Mouse (Mus musculus) forebrain, embryonic 16.5 days (tissue): ENCODE results near the gene Tank. TPM values are rescaled to one million over a fixed set of nuclear protein-coding genes. Genes with fewer than 3 reads are reported as not detected.

Source experiments
- ATAC-seq: fragments of 200-750 bp; cut with Nextera tagmentation; 2 replicates; pipeline ENCODE4 v1.8.0; 2017; ENCODE audit warnings: mild to moderate bottlenecking, moderate library complexity
- H3K27ac ChIP-seq: fragments of 300-500 bp; sonication (generic); 2 replicates; pipeline ENCODE4 v1.5.1; 2014; ENCODE audit warnings: low read length, control low read depth
- H3K27me3 ChIP-seq: fragments of 300-500 bp; sonication (generic); replicated peaks from 2 replicates; pipeline ENCODE4 v1.6.1; 2014; ENCODE audit warnings: low read length; ENCODE audit not compliant: control insufficient read depth, insufficient read depth
- H3K36me3 ChIP-seq: fragments of 300-500 bp; sonication (generic); 2 replicates; pipeline ENCODE4 v1.6.1; 2014; ENCODE audit not compliant: control insufficient read depth, insufficient read depth
- H3K4me1 ChIP-seq: fragments of 300-500 bp; sonication (generic); replicated peaks from 2 replicates; pipeline ENCODE4 v1.6.1; 2014; ENCODE audit warnings: low read length; ENCODE audit not compliant: control insufficient read depth, insufficient read depth
- H3K4me2 ChIP-seq: fragments of 300-500 bp; sonication (generic); 2 replicates; pipeline ENCODE4 v1.6.1; 2014; ENCODE audit warnings: mild to moderate bottlenecking, low read length, control low read depth
- H3K4me3 ChIP-seq: fragments of 300-500 bp; sonication (generic); replicated peaks from 2 replicates; pipeline ENCODE4 v1.5.1; 2014; ENCODE audit warnings: mild to moderate bottlenecking, low read length, control low read depth
- H3K9ac ChIP-seq: fragments of 300-500 bp; sonication (generic); replicated peaks from 2 replicates; pipeline ENCODE4 v1.6.1; 2014; ENCODE audit warnings: low read depth, low read length, control low read depth
- H3K9me3 ChIP-seq: fragments of 300-500 bp; sonication (generic); 2 replicates; pipeline ENCODE4 v1.6.1; 2016; ENCODE audit warnings: low read length; ENCODE audit not compliant: control insufficient read depth
- WGBS: fragments of 180-500 bp; shearing (Covaris S2); extraction: QIAGEN DNeasy Blood & Tissue Kit; methylation state at CpG from one replicate; pipeline ENCODE4 v1.1.7; 2014; 5-methylcytosine and 5-hydroxymethylcytosine counted together
- polyA plus RNA-seq: library from polyadenylated mRNA; unstranded; fragments of >200 nt; fragmentation: Nextera tagmentation; extraction: Ambion mirVana; gene quantifications from 2 replicates; pipeline ENCODE4 v1.2.1, GENCODE M21; 2015

Gene Tank
- polyA plus RNA-seq, 1 experiment from 2014 or later: 30.0 TPM

DNA sequence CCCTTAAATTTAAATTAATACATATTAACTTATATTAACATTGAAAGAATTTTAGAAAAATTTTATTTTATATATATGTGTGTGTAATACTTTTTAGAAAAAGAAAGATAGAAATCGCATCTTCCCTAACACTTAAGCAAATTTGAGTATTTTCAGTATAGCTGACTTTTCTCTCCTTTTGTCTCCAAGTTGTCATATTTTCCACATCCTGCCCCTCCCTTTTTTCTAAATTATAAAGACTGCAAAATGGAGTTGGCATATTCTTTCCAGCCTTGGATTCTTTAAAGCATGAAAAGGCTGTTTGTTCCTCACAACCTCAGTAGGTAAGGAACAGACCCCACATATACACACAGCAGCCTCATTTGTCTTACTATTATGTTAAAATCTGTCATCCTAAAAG is 56.7 kb downstream of the Tank start:
- Histone ChIP-seq H3K27ac (no peak overlapping the region), H3K4me1 (no peaks in the 10 kb centered on the region), H3K36me3 (no peaks in the 10 kb centered on the region), H3K9ac (no peak overlapping the region), H3K4me3 (no peak overlapping the region), H3K27me3 (no peaks in the 10 kb centered on the region), H3K9me3 (no peaks in the 10 kb centered on the region), H3K4me2 (no peak overlapping the region)
- no peak for ATAC-seq
- WGBS: 100% methylated on average over 1 of the region's 1 CpGs

DNA sequence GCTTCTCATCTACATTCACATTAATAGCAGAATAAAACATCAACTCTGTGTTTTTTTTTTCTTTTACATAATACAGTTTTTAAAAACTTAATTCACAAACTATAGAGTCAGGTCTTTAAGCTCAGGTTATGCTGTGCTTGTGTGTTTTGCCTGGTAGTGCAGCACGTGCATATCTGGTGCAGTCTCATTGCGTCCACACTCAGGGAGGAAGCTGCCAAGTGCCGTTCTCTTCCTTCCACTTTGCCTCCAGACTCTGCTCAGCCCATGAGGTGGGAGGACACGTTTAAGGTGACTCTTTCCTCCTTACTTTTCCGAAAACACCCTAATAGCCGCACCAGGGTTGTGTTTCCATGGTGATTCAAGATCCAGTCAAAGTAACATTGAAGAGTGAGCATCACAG is 59.8 kb downstream of the Tank start:
- WGBS: 74% methylated on average over 6 of the region's 6 CpGs
- no peaks in the 10 kb centered on the region for H3K36me3 ChIP-seq
- H3K27ac ChIP-seq: no peak overlapping the region
- H3K4me3 ChIP-seq: no peak overlapping the region
- H3K27me3 ChIP-seq: no peaks in the 10 kb centered on the region
- no peaks in the 10 kb centered on the region for H3K4me1 ChIP-seq
- no peak for ATAC-seq
- H3K4me2 ChIP-seq: no peak overlapping the region
- no peaks in the 10 kb centered on the region for H3K9me3 ChIP-seq
- H3K9ac ChIP-seq: no peak overlapping the region

DNA sequence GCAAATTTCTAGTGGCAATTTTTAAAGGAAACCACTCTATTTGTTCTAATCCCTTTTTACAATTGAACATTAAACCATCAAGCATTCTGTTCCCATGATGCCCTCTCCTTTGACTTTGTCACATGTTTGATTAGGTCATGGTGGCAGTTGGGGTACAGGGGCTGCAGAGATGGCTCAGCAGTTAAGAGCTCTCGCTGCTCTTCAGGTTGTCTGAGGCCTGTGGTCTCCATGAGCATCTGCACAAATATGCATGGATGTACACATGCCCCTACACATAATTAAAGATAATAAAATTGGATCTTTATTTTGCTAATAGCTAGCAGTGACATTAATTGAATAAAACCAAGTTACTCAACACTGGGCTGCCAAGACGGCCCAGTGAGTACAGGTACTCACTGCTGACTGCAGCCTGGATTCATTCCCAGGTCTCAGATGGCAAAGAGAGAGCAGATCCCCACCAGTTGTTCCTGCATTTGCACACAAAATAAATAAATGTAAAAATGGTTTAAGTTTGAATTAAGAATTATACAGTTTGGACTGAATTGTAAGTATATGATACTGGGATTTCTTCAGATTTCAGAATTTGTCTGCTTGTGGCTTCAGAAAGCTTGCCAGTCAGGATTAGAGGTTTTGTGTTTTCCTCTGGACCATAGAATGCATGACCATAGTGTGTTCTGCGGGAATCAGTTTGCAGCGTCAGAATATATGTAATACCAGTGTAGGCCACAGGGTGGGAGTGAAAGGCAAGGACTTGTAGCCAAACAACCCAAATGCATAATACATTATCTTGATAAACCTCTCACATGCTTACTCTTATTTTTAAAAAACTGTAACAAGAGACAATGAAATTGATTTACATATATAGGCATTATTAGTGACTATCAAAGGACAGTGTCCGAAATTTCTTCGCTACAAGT is 64.3 kb downstream of the Tank start:
- Histone ChIP-seq H3K4me3 (no peak overlapping the region), H3K27me3 (no peaks in the 10 kb centered on the region), H3K4me2 (no peak overlapping the region), H3K4me1 (no peaks in the 10 kb centered on the region), H3K36me3 (no peaks in the 10 kb centered on the region), H3K27ac (no peak overlapping the region), H3K9ac (no peak overlapping the region), H3K9me3 (no peaks in the 10 kb centered on the region)
- WGBS: 51% methylated on average over 6 of the region's 6 CpGs
- ATAC-seq: peak; percentile 86

DNA sequence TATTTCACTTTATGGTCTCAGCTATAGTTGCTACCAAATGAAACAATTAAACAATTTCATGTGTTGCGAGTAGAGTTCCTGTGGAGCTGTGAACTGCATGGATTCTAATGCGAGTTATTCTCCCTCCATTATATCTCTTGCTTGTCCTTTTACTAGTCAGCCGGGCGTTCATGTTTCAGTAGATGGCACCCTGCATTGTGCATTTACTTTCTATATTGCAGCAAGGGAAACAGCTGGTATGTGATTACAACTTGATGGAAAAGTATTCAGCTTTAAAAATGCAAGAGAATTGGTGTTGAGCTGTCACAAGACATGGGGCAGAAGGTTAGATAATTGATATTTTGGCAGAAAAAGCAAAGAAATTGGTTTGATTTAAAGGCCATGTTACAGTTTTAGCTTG is 72.8 kb downstream of the Tank start:
- peaks cover 11% of the 10 kb centered on the region for H3K4me1 ChIP-seq
- H3K36me3 ChIP-seq: no peaks in the 10 kb centered on the region
- 50% methylated on average over 4 of the region's 4 CpGs for WGBS
- no peaks in the 10 kb centered on the region for H3K9me3 ChIP-seq
- H3K9ac ChIP-seq: no peak overlapping the region
- no peaks in the 10 kb centered on the region for H3K27me3 ChIP-seq
- ATAC-seq: no peak
- no peak overlapping the region for H3K4me3 ChIP-seq
- H3K4me2 ChIP-seq: no peak overlapping the region
- H3K27ac ChIP-seq: peak overlapping the region; percentile 53; the same call in 1 of the 2 replicates

DNA sequence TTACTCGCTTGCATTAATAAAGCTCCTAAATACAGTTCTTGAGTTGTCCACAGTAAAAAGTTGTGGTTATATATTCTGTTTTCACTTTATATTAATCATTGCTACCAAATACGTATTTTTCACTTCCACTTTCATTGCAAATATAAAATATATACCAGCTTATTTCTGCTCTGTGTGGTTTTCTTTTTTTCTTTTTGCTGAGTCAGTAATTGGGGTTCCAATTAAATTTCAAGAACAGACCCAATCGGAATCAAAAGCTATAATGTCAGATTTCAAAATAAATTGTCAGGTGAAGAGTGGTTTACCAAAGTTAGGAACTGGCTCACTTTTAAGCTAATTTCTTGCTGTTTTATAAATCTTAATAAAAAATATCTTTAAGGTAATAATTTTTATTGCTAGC is 73.3 kb downstream of the Tank start:
- WGBS: 78% methylated on average over 3 of the region's 3 CpGs

DNA sequence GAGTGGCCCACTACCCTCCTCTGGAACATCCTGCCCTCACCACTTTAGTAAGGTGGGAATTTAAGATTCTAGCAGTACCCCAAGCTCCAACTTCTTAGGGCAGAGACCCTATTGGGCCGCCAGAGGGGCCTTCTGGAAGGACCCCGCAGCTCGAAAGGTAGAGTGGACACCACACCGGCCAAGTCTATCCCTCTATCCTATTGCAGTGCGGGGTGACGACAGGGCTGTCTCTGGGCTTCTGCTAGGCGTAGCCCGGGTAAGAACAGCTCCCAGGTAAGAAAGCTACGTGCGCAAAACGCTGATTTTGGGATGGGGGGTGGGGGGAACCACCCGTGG is 76.6 kb downstream of the Tank start:
- WGBS: 5% methylated on average over 12 of the region's 12 CpGs
- peak overlapping the region; percentile 100 for H3K27ac ChIP-seq
- peak; percentile 4; the same call in 1 of the 2 replicates for ATAC-seq
- H3K9me3 ChIP-seq: no peaks in the 10 kb centered on the region
- peaks cover 21% of the 10 kb centered on the region for H3K4me1 ChIP-seq
- H3K4me2 ChIP-seq: peak overlapping the region; percentile 87
- H3K36me3 ChIP-seq: no peaks in the 10 kb centered on the region
- H3K4me3 ChIP-seq: peak overlapping the region; percentile 65
- peak overlapping the region; percentile 83 for H3K9ac ChIP-seq
- H3K27me3 ChIP-seq: no peaks in the 10 kb centered on the region

More for the DNA sequence above, 73.3 kb downstream of the Tank start:
- H3K9me3 ChIP-seq: no peaks in the 10 kb centered on the region
- peaks cover 11% of the 10 kb centered on the region for H3K4me1 ChIP-seq
- H3K27ac ChIP-seq: no peak overlapping the region
- no peaks in the 10 kb centered on the region for H3K27me3 ChIP-seq
- H3K36me3 ChIP-seq: no peaks in the 10 kb centered on the region
- no peak for ATAC-seq
- no peak overlapping the region for H3K4me2 ChIP-seq
- H3K4me3 ChIP-seq: no peak overlapping the region
- H3K9ac ChIP-seq: no peak overlapping the region

DNA sequence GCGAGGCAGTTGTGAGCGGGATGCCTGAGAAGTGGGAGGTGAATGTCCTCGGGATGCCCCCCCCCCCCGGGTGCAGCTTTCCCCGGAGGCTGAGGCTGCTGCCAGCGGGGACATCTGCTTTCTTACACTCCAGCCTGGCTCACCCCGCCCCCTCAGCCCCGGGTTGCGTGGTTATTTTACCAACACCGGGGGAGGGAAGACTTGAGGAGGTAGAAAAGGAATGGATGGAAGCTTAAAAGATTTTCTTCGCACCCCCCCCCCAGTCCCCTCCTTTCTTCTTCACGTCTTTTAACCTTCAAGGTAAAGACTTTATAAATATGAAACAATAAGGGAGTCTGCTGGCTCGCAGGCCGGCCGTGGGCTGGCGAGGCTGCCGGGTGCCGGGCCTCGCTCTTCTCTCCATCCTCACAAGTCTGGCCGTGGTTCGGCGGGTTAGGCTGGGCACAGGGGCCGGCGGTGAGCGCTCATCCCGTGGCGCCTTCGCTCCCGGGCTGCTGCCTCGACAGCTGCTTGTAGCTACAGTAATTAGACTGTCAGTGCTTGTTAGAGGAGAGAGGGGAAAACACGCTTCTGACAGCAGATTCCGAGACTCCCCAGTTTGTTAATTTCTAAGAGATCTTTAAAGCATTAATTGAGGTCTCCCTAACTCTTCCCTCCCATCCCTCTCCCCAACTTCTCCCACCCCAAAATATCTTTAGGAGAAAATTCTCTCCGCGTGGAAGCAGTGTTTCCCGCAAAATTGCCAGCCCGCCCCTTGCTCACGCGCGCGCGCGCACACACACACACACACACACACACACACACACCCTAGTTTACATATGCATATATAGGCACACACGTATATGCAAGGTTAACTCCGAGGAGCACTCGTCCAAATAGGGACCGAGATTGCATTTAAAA is 77.2 kb downstream of the Tank start:
- Histone ChIP-seq H3K27ac (peak overlapping the region; percentile 100), H3K9me3 (no peaks in the 10 kb centered on the region), H3K4me3 (peak overlapping the region; percentile 65), H3K27me3 (no peaks in the 10 kb centered on the region), H3K4me2 (peak overlapping the region; percentile 87), H3K9ac (peak overlapping the region; percentile 83), H3K4me1 (peaks cover 23% of the 10 kb centered on the region), H3K36me3 (no peaks in the 10 kb centered on the region)
- whole genome bisulfite sequencing: under 1% methylated on average over 45 of the region's 46 CpGs
- peak; percentile 78 for ATAC-seq

DNA sequence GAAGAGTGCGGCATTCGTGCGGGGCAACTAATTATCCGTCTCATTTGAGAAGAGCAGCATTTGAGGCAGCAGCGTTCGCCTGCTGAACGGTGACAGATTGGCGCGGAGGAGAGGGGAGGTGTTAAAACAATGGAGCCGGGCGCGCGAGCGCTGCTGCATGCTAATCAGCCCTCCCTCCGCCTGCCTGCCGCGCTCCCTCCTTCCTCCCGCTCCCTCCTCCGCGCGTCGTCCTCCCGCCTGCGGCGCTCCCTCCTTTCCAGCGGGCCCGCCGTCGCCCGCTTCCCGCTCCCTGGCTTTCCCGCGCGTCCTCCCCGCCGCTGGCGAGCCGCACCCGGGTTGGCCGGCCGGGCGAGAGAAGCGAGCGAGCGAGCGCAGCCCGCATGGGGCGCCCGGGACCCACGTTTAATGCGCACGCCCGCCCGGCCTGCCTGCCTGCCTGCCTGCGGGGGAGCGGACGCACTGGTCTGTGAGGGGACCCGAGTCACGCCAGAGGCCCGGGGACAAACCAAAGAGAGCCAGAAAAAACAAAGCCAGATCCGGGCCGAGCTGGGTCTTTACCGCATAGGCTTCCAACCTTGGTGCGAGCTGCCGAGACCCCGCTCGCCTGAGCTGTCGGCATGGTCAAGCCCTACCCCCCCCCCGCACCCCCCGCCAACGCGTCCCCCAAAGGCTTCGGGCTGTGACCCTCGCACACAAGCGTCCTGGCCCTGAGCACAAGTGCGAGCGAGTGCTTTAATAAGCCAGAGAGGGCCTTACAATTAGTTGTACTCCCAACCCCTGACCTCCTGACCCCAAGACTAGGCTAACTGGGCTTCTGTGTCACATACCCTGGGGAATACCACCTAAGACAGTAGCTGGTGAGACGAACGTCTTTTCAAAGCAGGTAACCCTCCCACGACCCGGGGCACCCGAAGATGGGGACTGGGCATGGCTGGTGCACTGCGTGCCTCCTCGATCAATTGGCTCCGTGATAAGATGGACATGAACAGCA is 78.3 kb downstream of the Tank start:
- under 1% methylated on average over 84 of the region's 85 CpGs for WGBS
- H3K9ac ChIP-seq: peak overlapping the region; percentile 83
- peak; percentile 93 for ATAC-seq

More for the DNA sequence above, 78.3 kb downstream of the Tank start:
- Histone ChIP-seq H3K27me3 (no peaks in the 10 kb centered on the region), H3K4me2 (peak overlapping the region; percentile 87), H3K36me3 (no peaks in the 10 kb centered on the region), H3K27ac (peak overlapping the region; percentile 100), H3K4me3 (peak overlapping the region; percentile 65), H3K4me1 (peaks cover 25% of the 10 kb centered on the region), H3K9me3 (no peaks in the 10 kb centered on the region)
